Mouse (Mus musculus): ENCODE data around the gene Hist1h4d. TPM values are rescaled to one million over a fixed set of nuclear protein-coding genes. Genes with fewer than 3 reads are reported as not detected.

Hist1h4d gene
- polyA plus RNA-seq, 1 experiment: 21.9 TPM

Other genes starting within 250 kb of the Hist1h4d start
- gene Zfp322a, start 212.4 kb upstream of the Hist1h4d start, polyA plus RNA-seq (2012; ENCODE audit: low replicate concordance): 0.23 and 1.0 TPM in 2 replicates
- gene Abt1, start 157.7 kb upstream of the Hist1h4d start, polyA plus RNA-seq (2012; ENCODE audit: low replicate concordance): 4.0 and 4.7 TPM in 2 replicates
- gene Btn1a1, start 115.7 kb upstream of the Hist1h4d start, polyA plus RNA-seq (2012; ENCODE audit: low replicate concordance): 0.12 and 0.15 TPM in 2 replicates
- not detected in 2 replicates for gene Btn2a2, start 92.7 kb upstream of the Hist1h4d start, polyA plus RNA-seq (2012; ENCODE audit: low replicate concordance)
- gene Hist1h4h, start 50.5 kb upstream of the Hist1h4d start, polyA plus RNA-seq (2012; ENCODE audit: low replicate concordance): 22.4 and 24.1 TPM in 2 replicates
- gene Hist1h2af, start 47.7 kb upstream of the Hist1h4d start, polyA plus RNA-seq (2012; ENCODE audit: low replicate concordance): 1,274 and 2,101 TPM in 2 replicates
- gene Hist1h3g, start 46.2 kb upstream of the Hist1h4d start, polyA plus RNA-seq (2012; ENCODE audit: low replicate concordance): 9.7 and 27.2 TPM in 2 replicates
- gene Hist1h2bh, start 38.2 kb upstream of the Hist1h4d start, polyA plus RNA-seq (2012; ENCODE audit: low replicate concordance): 2.6 and 2.9 TPM in 2 replicates
- 7.8 and 13.9 TPM in 2 replicates for gene Hist1h3f, start 37.5 kb upstream of the Hist1h4d start, polyA plus RNA-seq (2012; ENCODE audit: low replicate concordance)
- 39.6 and 48.6 TPM in 2 replicates for gene Hist1h4f, start 29.9 kb upstream of the Hist1h4d start, polyA plus RNA-seq (2012; ENCODE audit: low replicate concordance)
- 0.89 and 1.4 TPM in 2 replicates for gene Hist1h1d, start 28.3 kb upstream of the Hist1h4d start, polyA plus RNA-seq (2012; ENCODE audit: low replicate concordance)
- gene Hist1h3e, start 19.2 kb upstream of the Hist1h4d start, polyA plus RNA-seq (2012; ENCODE audit: low replicate concordance): 12.2 and 20.5 TPM in 2 replicates
- 20.4 and 37.8 TPM in 2 replicates for gene Hist1h2ae, start 10.4 kb upstream of the Hist1h4d start, polyA plus RNA-seq (2012; ENCODE audit: low replicate concordance)
- gene Hist1h2bg, start 10.2 kb upstream of the Hist1h4d start, polyA plus RNA-seq (2012; ENCODE audit: low replicate concordance): 19.7 and 30.7 TPM in 2 replicates
- 15.2 and 20.1 TPM in 2 replicates for gene Hist1h2bf, start 7.4 kb upstream of the Hist1h4d start, polyA plus RNA-seq (2012; ENCODE audit: low replicate concordance)
- gene Hist1h2ad, start 7.2 kb upstream of the Hist1h4d start, polyA plus RNA-seq (2012; ENCODE audit: low replicate concordance): 1.2 and 1.8 TPM in 2 replicates
- 1.1 and 5.4 TPM in 2 replicates for gene Hist1h3d, start 5.8 kb upstream of the Hist1h4d start, polyA plus RNA-seq (2012; ENCODE audit: low replicate concordance)
- 1.7 and 2.0 TPM in 2 replicates for gene Hist1h2be, start 39.5 kb downstream of the Hist1h4d start, polyA plus RNA-seq (2012; ENCODE audit: low replicate concordance)
- gene Hist1h1e, start 41.0 kb downstream of the Hist1h4d start, polyA plus RNA-seq (2012; ENCODE audit: low replicate concordance): 6.8 and 18.7 TPM in 2 replicates
- 1.7 and 2.0 TPM in 2 replicates for gene Hist1h2ac, start 102.3 kb downstream of the Hist1h4d start, polyA plus RNA-seq (2012; ENCODE audit: low replicate concordance)
- 3.1 and 3.3 TPM in 2 replicates for gene Hist1h2bc, start 102.6 kb downstream of the Hist1h4d start, polyA plus RNA-seq (2012; ENCODE audit: low replicate concordance)
- gene Hist1h1t, start 114.2 kb downstream of the Hist1h4d start, polyA plus RNA-seq (2012; ENCODE audit: low replicate concordance): not detected in 2 replicates
- gene Hist1h4c, start 116.9 kb downstream of the Hist1h4d start, polyA plus RNA-seq (2012; ENCODE audit: low replicate concordance): 3.9 and 4.0 TPM in 2 replicates
- gene Hfe, start 129.3 kb downstream of the Hist1h4d start, polyA plus RNA-seq (2012; ENCODE audit: low replicate concordance): 5.0 and 7.1 TPM in 2 replicates
- 13.0 and 32.3 TPM in 2 replicates for gene Hist1h1c, start 157.2 kb downstream of the Hist1h4d start, polyA plus RNA-seq (2012; ENCODE audit: low replicate concordance)
- 4.9 and 12.8 TPM in 2 replicates for gene Hist1h3c, start 164.0 kb downstream of the Hist1h4d start, polyA plus RNA-seq (2012; ENCODE audit: low replicate concordance)
- gene Hist1h2bb, start 165.1 kb downstream of the Hist1h4d start, polyA plus RNA-seq (2012; ENCODE audit: low replicate concordance): 14.4 and 31.0 TPM in 2 replicates
- gene Hist1h2ab, start 169.5 kb downstream of the Hist1h4d start, polyA plus RNA-seq (2012; ENCODE audit: low replicate concordance): 39.8 and 47.5 TPM in 2 replicates
- gene Hist1h3b, start 170.7 kb downstream of the Hist1h4d start, polyA plus RNA-seq (2012; ENCODE audit: low replicate concordance): 4.5 and 16.4 TPM in 2 replicates
- 7.2 and 8.6 TPM in 2 replicates for gene Hist1h4b, start 175.4 kb downstream of the Hist1h4d start, polyA plus RNA-seq (2012; ENCODE audit: low replicate concordance)
- 40.2 and 48.3 TPM in 2 replicates for gene Hist1h4a, start 179.6 kb downstream of the Hist1h4d start, polyA plus RNA-seq (2012; ENCODE audit: low replicate concordance)
- 0.45 and 5.1 TPM in 2 replicates for gene Hist1h3a, start 180.8 kb downstream of the Hist1h4d start, polyA plus RNA-seq (2012; ENCODE audit: low replicate concordance)
- 1.2 and 1.7 TPM in 2 replicates for gene Hist1h1a, start 182.1 kb downstream of the Hist1h4d start, polyA plus RNA-seq (2012; ENCODE audit: low replicate concordance)
- gene Trim38, start 188.3 kb downstream of the Hist1h4d start, polyA plus RNA-seq (2012; ENCODE audit: low replicate concordance): not detected in 2 replicates
- gene Slc17a2, start 225.4 kb downstream of the Hist1h4d start, polyA plus RNA-seq (2012; ENCODE audit: low replicate concordance): not detected in 2 replicates

All from leukemia stem cell, adult 10-12 weeks (primary cell).